Mouse (Mus musculus) C2C12 (cell line): ENCODE data around the gene Trpm5.

Source experiments
- CEBPB ChIP-seq: IDR thresholded peaks from one replicate; pipeline ENCODE4 v1.6.1; 2011; ENCODE audit warnings: low read depth, mild to moderate bottlenecking, control low read depth, moderate library complexity
- CTCF ChIP-seq: IDR thresholded peaks from one replicate; pipeline ENCODE4 v1.5.1; 2011; ENCODE audit not compliant: control insufficient read depth, insufficient read depth, insufficient read length
- FOSL1 ChIP-seq: IDR thresholded peaks from one replicate; pipeline ENCODE4 v1.8.0; 2011; ENCODE audit warnings: mild to moderate bottlenecking, low read length; ENCODE audit not compliant: poor library complexity, insufficient read depth, severe bottlenecking
- MAX ChIP-seq: IDR thresholded peaks from one replicate; pipeline ENCODE4 v1.6.1; 2011; ENCODE audit warnings: mild to moderate bottlenecking, control low read depth
- MYOD1 ChIP-seq: IDR thresholded peaks from one replicate; pipeline ENCODE4 v1.6.1; 2011; ENCODE audit warnings: low read depth; ENCODE audit not compliant: control insufficient read depth, insufficient read length
- MYOG ChIP-seq: IDR thresholded peaks from one replicate; pipeline ENCODE4 v1.6.1; 2011; ENCODE audit not compliant: control insufficient read depth, insufficient read length; ENCODE audit errors: extremely low read depth
- USF1 ChIP-seq: IDR thresholded peaks from one replicate; pipeline ENCODE4 v1.6.1; 2011; ENCODE audit warnings: low read depth, mild to moderate bottlenecking, control low read depth, moderate library complexity

GRCm38 (mm10) chr7:143057667-143058220 lies 36.7 kb downstream of the Trpm5 start:
- TF ChIP-seq MYOD1 (no peak), MAX (no peak), CTCF (no peak), FOSL1 (no peak), USF1 (no peak), CEBPB (no peak), MYOG (no peak)
